Mouse (Mus musculus) ES-E14 (cell line): ENCODE data around the gene Slc39a9. TPM values are rescaled to one million over a fixed set of nuclear protein-coding genes. Genes with fewer than 3 reads are reported as not detected.

Experiments
- DNase-seq: peaks from one replicate; pipeline ENCODE4 v3.0.0-alpha.2; 2013; ENCODE audit warnings: low read depth, low spot score
- H3K27ac ChIP-seq: 2 replicates; pipeline ENCODE4 v1.5.1; 2012; ENCODE audit warnings: low read depth, mild to moderate bottlenecking, low read length, moderate library complexity, mixed read lengths; ENCODE audit not compliant: poor library complexity, insufficient read depth, severe bottlenecking
- H3K36me3 ChIP-seq: 2 replicates; pipeline ENCODE4 v1.6.1; 2012; ENCODE audit warnings: mild to moderate bottlenecking, low read length, moderate library complexity, mixed read lengths; ENCODE audit not compliant: control insufficient read depth, poor library complexity, insufficient read depth, severe bottlenecking
- H3K4me1 ChIP-seq, 2 experiments: fragments of 150-350 bp in 1 of 2; sonication (generic) in 1 of 2; 2 replicates each; pipeline ENCODE4 v1.6.1; 2012; ENCODE audit warnings: low read length in 2 of 2, mild to moderate bottlenecking in 1 of 2, mixed read lengths in 1 of 2; ENCODE audit not compliant: control insufficient read depth in 2 of 2, insufficient read depth in 2 of 2, poor library complexity in 1 of 2
- H3K4me3 ChIP-seq, 2 experiments: fragments of 150-350 bp in 1 of 2; sonication (generic) in 1 of 2; 2 replicates each; pipeline ENCODE4 v1.5.1; 2012; ENCODE audit warnings: low read length in 2 of 2, low read depth in 1 of 2, mild to moderate bottlenecking in 1 of 2, mixed read lengths in 1 of 2; ENCODE audit not compliant: insufficient read depth in 1 of 2, poor library complexity in 1 of 2, severe bottlenecking in 1 of 2
- H3K9ac ChIP-seq: 2 replicates; pipeline ENCODE4 v1.6.1; 2012; ENCODE audit warnings: low read depth, mild to moderate bottlenecking, low read length, mixed read lengths; ENCODE audit not compliant: poor library complexity, insufficient read depth, severe bottlenecking
- H3K9me3 ChIP-seq: fragments of 150-350 bp; sonication (generic); 2 replicates; pipeline ENCODE4 v1.6.1; 2012; ENCODE audit warnings: low read depth, mild to moderate bottlenecking, low read length; ENCODE audit not compliant: control insufficient read depth, insufficient read depth
- CHD2 ChIP-seq: IDR thresholded peaks from 2 replicates; pipeline ENCODE4 v1.6.1; 2014; ENCODE audit warnings: mild to moderate bottlenecking, low read depth, low read length, inconsistent platforms
- HCFC1 ChIP-seq: IDR thresholded peaks from 2 replicates; pipeline ENCODE4 v1.6.1; 2012; ENCODE audit warnings: low read length, inconsistent platforms, borderline replicate concordance; ENCODE audit not compliant: insufficient read depth
- MAFK ChIP-seq: IDR thresholded peaks from 2 replicates; pipeline ENCODE4 v1.6.1; 2014; ENCODE audit warnings: mild to moderate bottlenecking, low read depth, low read length, inconsistent platforms; ENCODE audit not compliant: insufficient read depth
- ZC3H11A ChIP-seq: IDR thresholded peaks from 2 replicates; pipeline ENCODE4 v1.6.1; 2012; ENCODE audit warnings: low read depth, mild to moderate bottlenecking, inconsistent platforms, low read length, borderline replicate concordance
- ZNF384 ChIP-seq: IDR thresholded peaks from 2 replicates; pipeline ENCODE4 v1.6.1; 2012; ENCODE audit warnings: low read depth, low read length, inconsistent platforms
- in situ Hi-C, 2 experiments: fragments of 600-800 bp; cut with MboI; formaldehyde crosslinking; loops; one replicate each; pipeline ENCODE4 v1.15.1; 2025; ENCODE audit warnings: low sequenced_read_pairs in 2 of 2, inconsistent platforms in 1 of 2; ENCODE audit not compliant: unreplicated experiment in 2 of 2
- total RNA-seq: library from RNA; depleted of rRNA; stranded (reverse); fragments of 300-350 nt; gene quantifications from 2 replicates; pipeline ENCODE4 v1.2.3, GENCODE M21; 2012

The Slc39a9 gene
- total RNA-seq, 1 experiment: 21.7 TPM

DNA sequence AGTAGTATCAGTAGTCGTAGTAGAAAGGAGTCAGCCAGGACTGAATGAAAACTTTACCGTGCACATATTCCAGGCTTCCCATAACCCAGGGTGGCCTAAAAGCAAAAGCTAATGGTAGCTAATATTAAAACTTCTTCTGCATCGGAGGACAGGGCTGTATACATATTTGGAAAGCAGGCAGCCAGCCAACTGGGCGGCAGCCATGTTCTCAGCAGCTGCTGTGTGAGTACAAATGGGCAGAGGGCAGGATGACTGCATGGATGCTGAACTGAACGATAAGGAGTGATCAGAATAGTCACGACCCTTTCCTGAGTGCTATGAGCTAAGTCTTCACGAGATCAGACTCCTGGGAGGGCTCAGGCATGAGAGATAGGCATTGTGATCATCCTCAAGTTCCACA, 57.6 kb downstream of the Slc39a9 start:
- no peaks in the 10 kb centered on the region for H3K4me1 ChIP-seq
- TF ChIP-seq ZC3H11A: no peak
- no peak for TF ChIP-seq HCFC1
- H3K9ac ChIP-seq: no peak overlapping the region
- no peak overlapping the region for H3K4me3 ChIP-seq
- no peak for DNase-seq
- no peaks in the 10 kb centered on the region for H3K9me3 ChIP-seq
- in situ Hi-C loops: no loop called here
- H3K36me3 ChIP-seq: no peaks in the 10 kb centered on the region
- no peak overlapping the region for H3K27ac ChIP-seq

GRCm38 (mm10) chr12:80706208-80706914, 62.7 kb downstream of the Slc39a9 start:
- Histone ChIP-seq H3K9ac (no peak overlapping the region), H3K4me1 (no peaks in the 10 kb centered on the region), H3K27ac (no peak overlapping the region), H3K9me3 (no peaks in the 10 kb centered on the region), H3K36me3 (no peaks in the 10 kb centered on the region), H3K4me3 (no peak overlapping the region)
- no peak for DNase-seq
- in situ Hi-C loops: no loop called here
- TF ChIP-seq MAFK (no peak), HCFC1 (no peak), CHD2 (no peak), ZC3H11A (no peak), ZNF384 (no peak)

GRCm38 (mm10) chr12:80706915-80707604, 63.4 kb downstream of the Slc39a9 start:
- TF ChIP-seq MAFK (no peak), CHD2 (no peak), ZNF384 (no peak), HCFC1 (no peak), ZC3H11A (no peak)
- DNase-seq: no peak
- H3K36me3 ChIP-seq: no peaks in the 10 kb centered on the region
- H3K4me1 ChIP-seq: no peaks in the 10 kb centered on the region
- no peak overlapping the region for H3K4me3 ChIP-seq
- H3K9me3 ChIP-seq: no peaks in the 10 kb centered on the region
- in situ Hi-C loops: no loop called here
- no peak overlapping the region for H3K9ac ChIP-seq
- H3K27ac ChIP-seq: no peak overlapping the region

GRCm38 (mm10) chr12:80715915-80716314, 72.2 kb downstream of the Slc39a9 start:
- in situ Hi-C loops: no loop called here

More at GRCm38 (mm10) chr12:80715915-80716314, 72.2 kb downstream of the Slc39a9 start:
- H3K9ac ChIP-seq: no peak overlapping the region
- TF ChIP-seq MAFK (no peak), ZC3H11A (no peak), HCFC1 (no peak), CHD2 (no peak), ZNF384 (no peak)
- no peak for DNase-seq
- H3K27ac ChIP-seq: no peak overlapping the region
- peaks cover 0 to 18% of the 10 kb centered on the region in 2 experiments; a peak in 2 of 4 replicates for H3K4me1 ChIP-seq
- no peaks in the 10 kb centered on the region for H3K36me3 ChIP-seq
- no peaks in the 10 kb centered on the region for H3K9me3 ChIP-seq
- H3K4me3 ChIP-seq: no peak overlapping the region
